Mouse (Mus musculus) subcutaneous adipose tissue, adult 2 months (tissue): ENCODE data around the gene Fam71e1. TPM values are rescaled to one million over a fixed set of nuclear protein-coding genes. Genes with fewer than 3 reads are reported as not detected.

Experiments used
- polyA plus RNA-seq: library from polyadenylated mRNA; depleted of rRNA; stranded (reverse); fragments of >200 nt; gene quantifications from 2 replicates; pipeline ENCODE4 v1.2.3, GENCODE M21; 2012; ENCODE audit warnings: low replicate concordance; rRNA removed

Fam71e1 gene
- polyA plus RNA-seq: 7.0 and 10.5 TPM in 2 replicates

DNA sequence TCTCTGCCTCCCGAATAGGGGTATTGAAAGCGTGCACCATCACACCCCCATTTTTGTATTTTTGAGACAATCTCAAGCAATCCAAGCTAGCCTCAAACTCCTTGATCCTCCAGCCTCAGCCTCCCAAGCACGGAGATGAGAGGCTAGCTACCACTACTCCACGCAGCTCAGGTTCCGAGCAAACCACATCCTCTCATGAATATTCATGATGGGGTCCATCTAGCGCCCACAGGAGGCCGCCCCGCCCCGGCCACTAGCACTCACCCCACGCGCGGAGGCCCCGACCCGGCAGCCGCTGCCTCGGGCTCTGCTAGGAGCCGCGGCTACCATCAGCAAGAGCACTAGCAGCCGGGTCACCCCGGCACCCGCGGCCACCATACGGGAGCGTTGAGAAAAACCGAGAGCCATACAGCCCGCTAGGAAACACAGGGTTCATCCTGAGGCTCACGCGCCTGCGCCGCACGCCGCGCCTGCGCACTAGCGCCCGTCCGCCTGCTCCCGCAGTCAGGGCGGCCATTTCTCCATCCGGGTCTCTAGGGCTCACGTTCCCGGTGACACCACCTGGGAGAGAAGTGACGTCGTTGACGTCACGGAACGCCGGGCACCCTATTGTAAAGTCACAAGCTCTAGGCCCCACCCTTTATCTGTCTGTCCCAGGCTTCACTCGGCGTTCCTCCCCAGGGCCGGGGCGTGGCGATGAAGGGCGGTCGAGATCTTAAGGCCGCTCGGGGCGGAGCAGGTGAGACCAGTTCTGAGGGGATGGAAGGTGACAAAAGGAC lies at the start of gene Fam71e1, which contains the start of gene Emc10:
Gene Fam71e1, plus strand, starts transcription at position 590 of the 779 bp plus-strand sequence.
Gene Emc10, minus strand, starts transcription at position 538 of the 779 bp plus-strand sequence.

DNA sequence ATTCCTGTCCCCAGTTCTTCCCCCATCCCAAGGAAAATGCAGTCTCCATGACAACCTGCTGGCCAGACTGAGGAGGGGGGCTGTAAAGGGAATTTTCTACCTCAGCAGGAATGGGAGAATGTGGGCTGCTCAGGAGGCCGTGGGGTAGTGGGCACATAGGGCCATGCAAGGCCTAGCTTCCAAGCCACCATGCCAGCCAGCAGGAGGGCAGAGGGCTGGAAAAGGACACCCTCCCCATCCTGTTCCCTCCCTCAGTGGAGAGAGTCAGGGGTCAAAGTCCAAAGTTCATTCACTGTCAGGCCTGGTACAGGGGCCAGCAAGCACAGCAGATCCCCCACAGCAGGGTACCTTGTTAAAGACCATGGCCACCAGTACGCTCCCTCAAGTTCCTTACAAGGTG lies 31.3 kb upstream of the Fam71e1 start, which contains the start of gene Aspdh:
Gene Aspdh, plus strand, starts transcription at position 281 of the 400 bp plus-strand sequence.

DNA sequence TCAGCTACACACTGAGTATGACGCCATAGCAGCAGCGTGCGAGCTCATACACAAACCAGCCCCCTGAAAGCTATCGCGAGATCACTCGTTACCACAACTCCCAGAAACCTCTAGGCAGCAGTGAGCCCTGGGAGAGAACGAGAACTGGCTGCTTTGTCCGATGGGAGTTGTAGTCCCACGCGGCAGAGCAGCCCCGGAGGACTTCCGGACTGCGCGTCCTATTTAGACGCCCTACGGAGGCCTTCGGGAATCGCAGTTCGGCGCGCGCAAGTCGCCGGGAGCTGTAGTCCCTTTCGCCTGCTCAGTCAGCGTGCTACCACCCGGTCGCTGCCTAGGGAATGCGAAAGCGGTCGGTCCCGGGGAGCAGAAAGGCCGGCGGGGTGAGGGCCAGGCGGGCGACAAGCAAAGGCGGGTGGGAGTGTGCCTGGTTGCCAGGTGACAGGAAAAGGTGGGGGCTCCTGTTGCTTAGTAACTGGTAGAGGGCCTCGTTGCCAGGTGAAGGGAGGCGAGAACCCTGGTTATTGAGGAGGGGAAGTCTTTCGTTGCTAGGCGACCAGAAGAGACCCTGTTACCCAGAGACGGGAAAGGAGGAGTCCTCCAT lies 28.5 kb upstream of the Fam71e1 start, which contains the start of gene Josd2:
Gene Josd2, plus strand, starts transcription at position 170 of the 601 bp plus-strand sequence.

DNA sequence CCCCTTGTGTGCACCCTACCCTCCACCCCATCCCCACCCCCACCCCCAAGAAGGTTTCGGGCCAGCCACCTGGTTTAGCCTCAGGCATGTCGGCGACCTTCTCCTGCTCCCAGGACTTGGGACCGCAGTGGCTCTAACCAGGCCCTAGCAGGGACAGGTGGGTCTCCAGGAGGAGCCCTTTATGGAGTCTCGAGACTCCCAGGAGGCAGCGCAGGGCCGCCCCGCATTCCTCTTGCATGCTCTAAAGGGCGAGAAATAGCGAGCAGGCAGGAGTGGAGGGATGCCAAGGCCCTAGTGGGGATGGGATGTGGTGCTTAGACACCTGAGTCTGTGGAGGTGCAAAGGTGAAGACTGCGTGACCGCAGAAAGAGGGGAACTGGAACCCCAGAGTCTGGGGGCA lies 28.1 kb downstream of the Fam71e1 start, which contains the start of gene Mybpc2:
Gene Mybpc2, minus strand, starts transcription at position 155 of the 400 bp plus-strand sequence.

DNA sequence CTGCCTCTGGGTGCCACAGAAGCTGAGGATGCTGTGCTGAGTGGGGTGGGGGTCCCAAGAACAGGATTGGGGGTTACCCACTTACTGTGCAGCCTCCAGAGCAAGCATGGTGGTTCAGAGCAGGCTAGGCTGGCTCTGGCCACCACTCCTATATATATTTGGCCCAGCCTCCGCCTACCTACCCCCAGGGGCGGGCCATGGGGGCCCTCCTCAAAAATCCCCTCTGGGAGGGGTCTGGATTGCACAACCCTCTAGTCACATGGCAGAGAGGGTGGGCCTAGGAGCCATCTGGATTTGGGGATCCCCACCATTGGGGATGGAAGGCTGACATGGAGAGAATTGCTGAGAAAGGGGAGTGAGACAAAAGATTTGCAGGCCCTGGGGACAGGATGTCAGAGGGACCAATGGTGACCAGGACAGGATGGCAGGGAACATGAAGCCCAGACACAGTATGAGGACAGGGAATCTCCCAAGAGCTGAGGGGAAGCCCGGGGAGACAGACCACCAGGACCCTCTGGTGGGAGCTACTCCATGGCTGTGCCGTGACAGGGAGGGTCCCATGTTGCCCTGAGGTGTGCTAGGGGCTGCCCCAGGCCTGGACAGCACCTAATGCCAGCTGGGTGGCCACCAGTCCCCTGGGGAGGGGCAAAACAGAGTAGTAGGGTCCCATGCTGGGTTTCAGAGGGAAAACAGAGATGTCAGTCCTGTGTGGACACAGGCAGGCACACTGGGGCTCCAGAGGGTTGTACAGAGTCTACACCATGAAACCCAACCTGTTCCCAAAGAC lies 35.8 kb downstream of the Fam71e1 start, which contains the start of gene Spib:
Gene Spib, minus strand, starts transcription at position 126 of the 787 bp plus-strand sequence.

DNA sequence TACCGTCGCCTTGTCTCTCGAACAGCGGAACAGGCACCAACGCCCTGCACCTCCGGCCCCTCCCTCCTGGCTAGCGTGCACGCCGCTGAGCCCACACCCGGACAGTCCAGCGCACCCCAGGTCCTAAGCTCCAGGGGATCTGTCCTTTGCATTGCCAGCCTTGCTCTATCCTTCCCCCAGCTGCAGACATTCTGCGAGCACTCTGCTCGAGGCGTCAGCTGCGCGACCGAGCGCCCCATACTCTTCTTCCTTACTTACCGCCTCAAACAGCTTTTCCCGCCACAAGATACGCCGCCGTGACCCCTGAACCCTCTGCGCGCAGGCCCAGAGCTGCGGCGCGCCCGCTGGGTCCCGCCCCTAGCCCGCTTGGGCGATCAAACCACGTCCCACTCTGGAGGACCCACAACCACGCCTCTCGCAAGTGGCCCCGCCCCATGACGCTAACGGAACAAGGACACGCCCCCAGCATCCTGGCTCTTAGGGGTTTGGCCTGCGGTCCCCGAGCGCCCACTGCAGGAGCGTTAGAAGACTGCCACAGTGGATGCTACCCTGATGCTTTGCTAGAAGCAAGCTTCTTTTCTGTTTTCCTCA lies 52.2 kb downstream of the Fam71e1 start, which contains the start of gene Pold1:
Gene Pold1, minus strand, starts transcription at position 353 of the 591 bp plus-strand sequence.

Other genes with a start within 250 kb of the Fam71e1 start
- 1.2 and 1.4 TPM in 2 replicates for gene 1700028J19Rik, start 249.9 kb upstream of the Fam71e1 start, polyA plus RNA-seq
- gene 2410002F23Rik, start 249.9 kb upstream of the Fam71e1 start, polyA plus RNA-seq: 57.6 and 167 TPM in 2 replicates
- not detected in 2 replicates for gene Acp4, start 239.2 kb upstream of the Fam71e1 start, polyA plus RNA-seq
- 1.4 TPM in 1 of 2 replicates, not detected in the other for gene Gm15517, start 235.1 kb upstream of the Fam71e1 start, polyA plus RNA-seq
- 5.1 and 8.4 TPM in 2 replicates for gene Clec11a, start 189.7 kb upstream of the Fam71e1 start, polyA plus RNA-seq
- 0.39 and 2.3 TPM in 2 replicates for gene Shank1, start 186.3 kb upstream of the Fam71e1 start, polyA plus RNA-seq
- 4.7 and 5.8 TPM in 2 replicates for gene Syt3, start 112.5 kb upstream of the Fam71e1 start, polyA plus RNA-seq
- 0.24 and 1.2 TPM in 2 replicates for gene 1700008O03Rik, start 110.8 kb upstream of the Fam71e1 start, polyA plus RNA-seq
- gene Lrrc4b, start 67.6 kb upstream of the Fam71e1 start, polyA plus RNA-seq: 0.97 and 19.6 TPM in 2 replicates
- gene Aspdh, start 31.2 kb upstream of the Fam71e1 start, polyA plus RNA-seq: 1.6 TPM in 1 of 2 replicates, not detected in the other
- 94.8 and 172 TPM in 2 replicates for gene Josd2, start 28.6 kb upstream of the Fam71e1 start, polyA plus RNA-seq
- gene Emc10, start 52 bp upstream of the Fam71e1 start, polyA plus RNA-seq: 210 and 331 TPM in 2 replicates
- 0.11 and 0.89 TPM in 2 replicates for gene Mybpc2, start 28.1 kb downstream of the Fam71e1 start, polyA plus RNA-seq
- 1.2 and 1.3 TPM in 2 replicates for gene Spib, start 35.5 kb downstream of the Fam71e1 start, polyA plus RNA-seq
- 17.5 and 44.4 TPM in 2 replicates for gene Pold1, start 52.3 kb downstream of the Fam71e1 start, polyA plus RNA-seq
- 133 and 181 TPM in 2 replicates for gene Nr1h2, start 57.4 kb downstream of the Fam71e1 start, polyA plus RNA-seq
- 6.0 and 16.0 TPM in 2 replicates for gene Napsa, start 75.8 kb downstream of the Fam71e1 start, polyA plus RNA-seq
- 2.6 and 7.7 TPM in 2 replicates for gene Kcnc3, start 94.1 kb downstream of the Fam71e1 start, polyA plus RNA-seq
- 4.1 and 12.7 TPM in 2 replicates for gene Myh14, start 174.3 kb downstream of the Fam71e1 start, polyA plus RNA-seq
- not detected in 2 replicates for gene Izumo2, start 212.2 kb downstream of the Fam71e1 start, polyA plus RNA-seq